ENCODE assay signal across 23 mouse cellular contexts in genomic region chr7:101335228-101335627, GRCm38 (mm10). TPM values are rescaled to one million over a fixed set of nuclear protein-coding genes. Genes with fewer than 3 reads are reported as not detected.
DNase-seq lines count a peak whose midpoint lies in the region; ATAC-seq and TF ChIP-seq lines count a peak whose summit lies in the region.
"Had no signal": no experiment of that assay in that cellular context is flagged by ENCODE, and none has a peak within 500 bp of the region (broad histone marks: within the 10 kb centered on the region; RNA-seq: fewer than 3 reads in every experiment).

No protein-coding gene starts in this region.

- no peaks in the 10 kb centered on the region for H3K36me3 ChIP-seq in stomach, embryonic 16.5 days (ENCODE audit: control insufficient read depth, insufficient read depth, low read length)
- H3K36me3 ChIP-seq in stomach, postnatal 0 days (ENCODE audit: control insufficient read depth, insufficient read depth, low read length) = no peaks in the 10 kb centered on the region
- H3K36me3 ChIP-seq: embryonic facial prominence, embryonic 13.5 days; hindbrain, embryonic 15.5 days; midbrain, embryonic 12.5 days had no signal

- no peaks in the 10 kb centered on the region for H3K9me3 ChIP-seq in stomach, embryonic 16.5 days (replicated peaks; ENCODE audit: control insufficient read depth, low read length)
- no peaks in the 10 kb centered on the region for H3K9me3 ChIP-seq in stomach, postnatal 0 days (ENCODE audit: control insufficient read depth, low read length)
- H3K9me3 ChIP-seq: embryonic facial prominence, embryonic 13.5 days; hindbrain, embryonic 15.5 days; midbrain, embryonic 12.5 days had no signal

- 73% methylated on average over 2 of the region's 2 CpGs for WGBS in stomach, embryonic 16.5 days
- WGBS in stomach, postnatal 0 days = 86% methylated on average over 2 of the region's 2 CpGs

- no peak overlapping the region for H3K27ac ChIP-seq in stomach, embryonic 16.5 days (ENCODE audit: low read length)
- no peak overlapping the region for H3K27ac ChIP-seq in stomach, postnatal 0 days (replicated peaks)
- H3K27ac ChIP-seq: embryonic facial prominence, embryonic 13.5 days; hindbrain, embryonic 15.5 days; midbrain, embryonic 12.5 days had no signal

- TF ChIP-seq CTCF in stomach, postnatal 0 days (IDR thresholded peaks at IDR 0.05; ENCODE audit: low read depth) = no peak

- no peak for DNase-seq in cerebellum, postnatal 4 days (ENCODE audit: low spot score in 2 of 2)
- DNase-seq in stomach, postnatal 0 days (ENCODE audit: low spot score) = no peak
- no peak for DNase-seq in lung, postnatal 10 days
- no peak for DNase-seq in spleen, adult 12 weeks (ENCODE audit: low spot score)
- DNase-seq: adrenal gland, adult 8-10 months; embryo, embryonic 11 days; gastrocnemius, postnatal 10 days; heart, adult 11 months; kidney, adult 8-10 months; kidney, postnatal 10 days; left cerebral cortex, postnatal 4 days; lung, adult 18-20 months; lung, postnatal 14 days; thymus, postnatal 14 days had no signal

- H3K4me2 ChIP-seq in stomach, embryonic 16.5 days (ENCODE audit: low read depth, low read length) = no peak overlapping the region
- H3K4me2 ChIP-seq in stomach, postnatal 0 days (replicated peaks; ENCODE audit: low read depth) = no peak overlapping the region
- H3K4me2 ChIP-seq: embryonic facial prominence, embryonic 13.5 days; heart, embryonic 11.5 days; hindbrain, embryonic 15.5 days; midbrain, embryonic 12.5 days had no signal

- TF ChIP-seq EP300 in stomach, postnatal 0 days (optimal IDR thresholded peaks at IDR 0.05) = no peak

- H3K4me3 ChIP-seq in stomach, embryonic 16.5 days (replicated peaks; ENCODE audit: low read length) = no peak overlapping the region
- no peak overlapping the region for H3K4me3 ChIP-seq in stomach, postnatal 0 days (ENCODE audit: low read depth, low read length)
- H3K4me3 ChIP-seq: embryonic facial prominence, embryonic 13.5 days; hindbrain, embryonic 15.5 days; midbrain, embryonic 12.5 days had no signal

- ATAC-seq in cerebellum, adult (ENCODE audit: insufficient number of reproducible peaks, low FRiP score, low TSS enrichment) = peak; percentile 51; the same call in 1 of the 2 replicates
- no peak for ATAC-seq in stomach, embryonic 16.5 days (ENCODE audit: insufficient read depth, low FRiP score)
- ATAC-seq in stomach, postnatal 0 days (ENCODE audit: low FRiP score, low TSS enrichment) = no peak
- 0 out of 2 replicates have a peak, but pooled peaks have one; percentile 20 for ATAC-seq in erythroblast, adult 5-6 weeks (replicated peaks; ENCODE audit: low FRiP score, poor library complexity, severe bottlenecking)
- ATAC-seq: activated CD4-positive, CD25-positive, alpha-beta regulatory T cell, adult 4 months; forebrain, embryonic 14.5 days had no signal

- 0 out of 2 replicates have a peak overlapping the region, but pooled peaks have one; percentile 16 for H3K9ac ChIP-seq in stomach, embryonic 16.5 days (ENCODE audit: low read length)
- no peak overlapping the region for H3K9ac ChIP-seq in stomach, postnatal 0 days (ENCODE audit: low read length)
- H3K9ac ChIP-seq: embryonic facial prominence, embryonic 13.5 days; hindbrain, embryonic 15.5 days; midbrain, embryonic 12.5 days had no signal

- H3K27me3 ChIP-seq in stomach, embryonic 16.5 days (ENCODE audit: control insufficient read depth, insufficient read depth, low read length) = no peaks in the 10 kb centered on the region
- H3K27me3 ChIP-seq in stomach, postnatal 0 days (ENCODE audit: control insufficient read depth, insufficient read depth, low read length) = no peaks in the 10 kb centered on the region
- H3K27me3 ChIP-seq: embryonic facial prominence, embryonic 13.5 days; hindbrain, embryonic 15.5 days; midbrain, embryonic 12.5 days had no signal

- peaks cover 4% of the 10 kb centered on the region for H3K4me1 ChIP-seq in stomach, embryonic 16.5 days (ENCODE audit: control insufficient read depth, insufficient read depth, low read length)
- peaks cover 2% of the 10 kb centered on the region; the same call in 1 of the 2 replicates for H3K4me1 ChIP-seq in stomach, postnatal 0 days (replicated peaks; ENCODE audit: control insufficient read depth, insufficient read depth)

RNA-seq across cellular contexts. Expression of gene Arap1, which starts 12.6 kb away (rescaled TPM):
- 105 and 111 TPM in 2 replicates for polyA plus RNA-seq in stomach, embryonic 16.5 days (2015; fragmentation: Nextera tagmentation; extraction: Ambion mirVana)
- polyA plus RNA-seq in stomach, postnatal 0 days (2015; fragmentation: Nextera tagmentation; extraction: Ambion mirVana) = 37.2 and 44.7 TPM in 2 replicates
- total RNA-seq in erythroblast, adult 5-6 weeks (2015; ENCODE audit: low replicate concordance) = 24.2 and 26.5 TPM in 2 replicates
- total RNA-seq in erythroblast, adult 5-6 weeks (2017; ENCODE audit: low replicate concordance) = 8.3 and 24.5 TPM in 2 replicates

RNA-seq across cellular contexts. Expression of gene Stard10, which starts 18.3 kb away (rescaled TPM):
- polyA plus RNA-seq in stomach, embryonic 16.5 days (2015; fragmentation: Nextera tagmentation; extraction: Ambion mirVana) = 95.6 and 106 TPM in 2 replicates
- 132 and 144 TPM in 2 replicates for polyA plus RNA-seq in stomach, postnatal 0 days (2015; fragmentation: Nextera tagmentation; extraction: Ambion mirVana)
- 37.4 and 49.8 TPM in 2 replicates for total RNA-seq in erythroblast, adult 5-6 weeks (2015; ENCODE audit: low replicate concordance)
- 24.4 and 39.0 TPM in 2 replicates for total RNA-seq in erythroblast, adult 5-6 weeks (2017; ENCODE audit: low replicate concordance)

RNA-seq across cellular contexts. Expression of gene Atg16l2, which starts 33.2 kb away (rescaled TPM):
- polyA plus RNA-seq in stomach, embryonic 16.5 days (2015; fragmentation: Nextera tagmentation; extraction: Ambion mirVana) = 19.6 and 20.0 TPM in 2 replicates
- 6.0 and 7.1 TPM in 2 replicates for polyA plus RNA-seq in stomach, postnatal 0 days (2015; fragmentation: Nextera tagmentation; extraction: Ambion mirVana)
- total RNA-seq in erythroblast, adult 5-6 weeks (2015; ENCODE audit: low replicate concordance) = 1.7 and 3.3 TPM in 2 replicates
- 0.70 and 1.2 TPM in 2 replicates for total RNA-seq in erythroblast, adult 5-6 weeks (2017; ENCODE audit: low replicate concordance)

Comparison
In these comparisons a context has a peak if more than half of its experiments do, and no peak if none do; other contexts are left out.
1. ATAC-seq: peak in cerebellum, adult (single experiment) and erythroblast, adult 5-6 weeks (single experiment); none in stomach, embryonic 16.5 days (single experiment) and stomach, postnatal 0 days (single experiment).